Mouse (Mus musculus): ENCODE measurements at regions not wholly inside any gene's neighbourhood (a gene's known extent, or its start where the extent isn't known, plus 50 kb on each side); places are given as distances from the start of the nearest gene placed in this dataset.
A peak's percentile ranks its signal among the peaks of the same experiment; 100 is the strongest.

DNA sequence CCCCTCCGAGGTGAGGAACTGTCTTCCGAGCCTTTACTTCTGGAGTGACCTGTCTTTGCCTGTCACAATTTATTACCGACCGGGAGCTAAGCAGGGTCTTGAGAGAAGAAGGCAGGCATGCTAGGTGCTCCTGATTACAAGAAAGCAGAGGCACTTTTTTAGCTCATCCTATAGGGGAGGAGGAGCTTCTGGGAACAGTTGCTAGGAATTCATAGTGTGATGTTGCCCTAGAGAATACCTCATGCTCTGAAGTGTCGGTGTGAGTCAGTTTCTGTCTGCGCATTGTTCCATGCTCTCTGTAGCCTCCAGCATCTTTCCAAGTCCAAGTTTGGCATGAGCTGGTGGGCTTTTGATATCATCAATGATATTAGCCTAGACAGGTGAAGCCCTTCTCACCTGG is 178.0 kb upstream of the Ado start:
- Histone ChIP-seq H3K36me3 (ENCODE audit: control insufficient read depth, insufficient read depth, low read length) (no peaks in the 10 kb centered on the region), H3K27me3 (ENCODE audit: control insufficient read depth, insufficient read depth, low read length) (no peaks in the 10 kb centered on the region), H3K27ac (ENCODE audit: insufficient read depth, low read length) (no peak overlapping the region), H3K4me3 (ENCODE audit: extremely low read depth, insufficient read depth, insufficient read length) (no peak overlapping the region), H3K4me1 (ENCODE audit: control insufficient read depth, insufficient read depth, insufficient read length) (no peaks in the 10 kb centered on the region)
- WGBS = 93% methylated on average over 6 of the region's 6 CpGs
- no peak for DNase-seq (ENCODE audit: low read depth in 1 of 2, low spot score in 2 of 2)
- no peak for TF ChIP-seq POLR2A (IDR thresholded peaks at IDR 0.05; ENCODE audit: low read depth, low read length)
- TF ChIP-seq CTCF (IDR thresholded peaks at IDR 0.05; ENCODE audit: extremely low read depth, insufficient read depth, insufficient read length, insufficient replicate concordance) = no peak

DNA sequence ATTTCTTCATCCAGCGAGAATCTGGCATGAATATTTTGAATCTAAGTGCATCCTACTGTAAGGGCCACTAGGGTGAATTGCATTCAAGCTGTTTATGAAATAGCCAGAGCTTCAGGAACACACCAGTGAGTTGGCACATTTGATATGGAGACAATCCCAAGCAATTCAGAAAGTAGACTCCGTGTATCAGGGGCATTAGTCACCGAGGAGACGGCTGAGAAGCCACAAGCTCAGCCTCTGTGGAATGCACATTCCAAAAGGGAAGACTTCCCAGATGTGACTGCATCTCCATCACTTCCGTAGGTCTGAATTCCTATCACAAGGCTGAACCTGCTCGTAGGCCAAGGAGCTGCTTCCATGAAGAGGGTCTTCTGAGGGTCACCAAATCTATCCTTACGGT is 177.6 kb upstream of the Ado start:
- WGBS = 85% methylated on average over 7 of the region's 7 CpGs
- Histone ChIP-seq H3K36me3 (ENCODE audit: control insufficient read depth, insufficient read depth, low read length) (no peaks in the 10 kb centered on the region), H3K4me1 (ENCODE audit: control insufficient read depth, insufficient read depth, insufficient read length) (no peaks in the 10 kb centered on the region), H3K27me3 (ENCODE audit: control insufficient read depth, insufficient read depth, low read length) (no peaks in the 10 kb centered on the region), H3K27ac (ENCODE audit: insufficient read depth, low read length) (no peak overlapping the region), H3K4me3 (ENCODE audit: extremely low read depth, insufficient read depth, insufficient read length) (no peak overlapping the region)
- TF ChIP-seq CTCF (IDR thresholded peaks at IDR 0.05; ENCODE audit: extremely low read depth, insufficient read depth, insufficient read length, insufficient replicate concordance) (no peak), POLR2A (IDR thresholded peaks at IDR 0.05; ENCODE audit: low read depth, low read length) (no peak)
- DNase-seq (ENCODE audit: low read depth in 1 of 2, low spot score in 2 of 2) = no peak

DNA sequence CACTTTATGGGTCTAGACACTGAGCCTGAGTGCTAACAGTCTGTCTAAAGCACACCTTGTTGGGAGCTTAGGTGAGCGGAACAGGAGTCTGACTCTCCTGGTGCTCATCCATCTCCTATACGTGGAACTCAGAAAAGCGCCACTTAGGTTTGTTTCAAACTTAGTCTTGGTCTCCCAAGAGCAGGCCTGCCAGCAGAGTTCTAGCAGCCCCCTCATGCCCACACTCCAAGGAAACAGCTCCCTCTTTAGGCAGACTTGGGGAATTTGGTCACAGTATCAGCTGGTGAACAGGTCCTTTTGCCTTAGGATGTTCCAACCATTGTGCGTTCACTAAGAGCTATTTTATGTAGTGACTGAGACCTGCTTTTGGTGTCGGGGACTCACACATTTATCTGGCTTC is 173.0 kb upstream of the Ado start:
- Histone ChIP-seq H3K27me3 (ENCODE audit: control insufficient read depth, insufficient read depth, low read length) (no peaks in the 10 kb centered on the region), H3K27ac (ENCODE audit: insufficient read depth, low read length) (no peak overlapping the region), H3K4me1 (ENCODE audit: control insufficient read depth, insufficient read depth, insufficient read length) (no peaks in the 10 kb centered on the region), H3K4me3 (ENCODE audit: extremely low read depth, insufficient read depth, insufficient read length) (no peak overlapping the region), H3K36me3 (ENCODE audit: control insufficient read depth, insufficient read depth, low read length) (no peaks in the 10 kb centered on the region)
- 70% methylated on average over 5 of the region's 5 CpGs for WGBS
- peak in 1 of 2 experiments; percentile 24 for DNase-seq (ENCODE audit: low read depth in 1 of 2, low spot score in 2 of 2)
- peak; percentile 64; the same call in 1 of the 2 replicates for TF ChIP-seq CTCF (IDR thresholded peaks at IDR 0.05; ENCODE audit: extremely low read depth, insufficient read depth, insufficient read length, insufficient replicate concordance)
- no peak for TF ChIP-seq POLR2A (IDR thresholded peaks at IDR 0.05; ENCODE audit: low read depth, low read length)

DNA sequence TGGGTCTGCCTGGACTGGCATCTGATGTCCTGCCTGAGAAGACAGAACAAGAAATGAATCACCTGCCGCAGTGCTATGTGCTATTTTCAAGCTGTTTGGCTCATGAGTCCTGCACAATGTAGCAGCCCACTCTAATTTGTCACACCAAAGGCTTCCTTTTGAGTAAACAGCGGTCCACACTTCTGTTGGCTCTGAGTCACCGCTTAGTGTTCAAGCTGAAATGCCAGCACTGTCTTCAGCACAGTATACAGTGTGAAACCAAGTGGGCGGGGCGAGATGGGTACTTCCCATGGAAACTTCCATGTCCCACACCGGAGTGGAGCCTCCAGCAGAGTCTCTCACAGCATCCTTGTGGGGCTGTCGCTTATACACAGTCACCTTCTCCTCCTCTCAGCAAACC is 168.8 kb upstream of the Ado start:
- Histone ChIP-seq H3K27ac (ENCODE audit: insufficient read depth, low read length) (no peak overlapping the region), H3K36me3 (ENCODE audit: control insufficient read depth, insufficient read depth, low read length) (no peaks in the 10 kb centered on the region), H3K27me3 (ENCODE audit: control insufficient read depth, insufficient read depth, low read length) (no peaks in the 10 kb centered on the region), H3K4me3 (ENCODE audit: extremely low read depth, insufficient read depth, insufficient read length) (no peak overlapping the region), H3K4me1 (ENCODE audit: control insufficient read depth, insufficient read depth, insufficient read length) (no peaks in the 10 kb centered on the region)
- WGBS = 85% methylated on average over 7 of the region's 7 CpGs
- DNase-seq (ENCODE audit: low read depth in 1 of 2, low spot score in 2 of 2) = no peak
- TF ChIP-seq CTCF (IDR thresholded peaks at IDR 0.05; ENCODE audit: extremely low read depth, insufficient read depth, insufficient read length, insufficient replicate concordance) (no peak), POLR2A (IDR thresholded peaks at IDR 0.05; ENCODE audit: low read depth, low read length) (no peak)

DNA sequence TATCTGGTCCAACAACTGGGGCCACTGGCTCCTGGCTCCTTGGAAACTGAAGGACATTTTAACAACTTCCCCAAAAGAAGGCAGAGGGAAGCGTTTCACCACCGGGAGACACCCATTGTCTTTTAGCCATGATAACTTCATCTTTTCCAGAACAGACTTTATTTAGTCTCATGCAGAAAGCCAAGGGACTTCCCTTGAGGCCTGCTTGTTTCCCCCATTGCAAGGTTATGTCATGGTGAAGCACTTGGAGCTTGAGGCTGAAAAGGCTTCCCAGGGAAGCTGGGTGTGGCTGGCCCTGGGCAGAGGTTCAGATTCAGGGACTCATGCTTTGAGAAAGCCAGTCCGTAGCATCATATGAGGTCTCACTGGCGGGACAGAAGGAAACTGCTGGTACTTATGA is 166.3 kb upstream of the Ado start:
- Histone ChIP-seq H3K27ac (ENCODE audit: insufficient read depth, low read length) (no peak overlapping the region), H3K4me1 (ENCODE audit: control insufficient read depth, insufficient read depth, insufficient read length) (no peaks in the 10 kb centered on the region), H3K36me3 (ENCODE audit: control insufficient read depth, insufficient read depth, low read length) (no peaks in the 10 kb centered on the region), H3K4me3 (ENCODE audit: extremely low read depth, insufficient read depth, insufficient read length) (no peak overlapping the region), H3K27me3 (ENCODE audit: control insufficient read depth, insufficient read depth, low read length) (no peaks in the 10 kb centered on the region)
- TF ChIP-seq CTCF (IDR thresholded peaks at IDR 0.05; ENCODE audit: extremely low read depth, insufficient read depth, insufficient read length, insufficient replicate concordance) (no peak), POLR2A (IDR thresholded peaks at IDR 0.05; ENCODE audit: low read depth, low read length) (no peak)
- no peak for DNase-seq (ENCODE audit: low read depth in 1 of 2, low spot score in 2 of 2)
- WGBS = 70% methylated on average over 4 of the region's 4 CpGs

DNA sequence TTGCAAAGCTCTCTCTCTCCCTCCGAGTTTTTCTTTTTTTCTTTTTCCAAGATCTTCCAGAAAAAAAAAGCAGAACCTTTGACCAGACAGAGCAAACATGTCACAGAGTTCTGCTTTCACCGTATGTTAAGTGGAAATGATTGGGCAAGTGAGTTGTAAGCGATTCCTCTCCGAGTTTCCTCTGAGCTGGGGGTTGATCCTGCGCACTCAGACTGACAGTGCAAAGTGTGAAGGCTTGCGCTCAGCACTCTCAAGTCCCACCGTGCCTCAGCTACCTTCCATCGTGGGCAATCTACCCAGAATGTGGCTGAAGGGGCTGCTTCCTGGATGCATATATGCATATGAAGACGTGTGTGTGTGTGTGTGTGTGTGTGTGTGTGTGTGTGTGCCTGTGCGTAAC is 164.3 kb upstream of the Ado start:
- TF ChIP-seq CTCF (IDR thresholded peaks at IDR 0.05; ENCODE audit: extremely low read depth, insufficient read depth, insufficient read length, insufficient replicate concordance) (no peak), POLR2A (IDR thresholded peaks at IDR 0.05; ENCODE audit: low read depth, low read length) (no peak)
- 40% methylated on average over 10 of the region's 10 CpGs for WGBS
- Histone ChIP-seq H3K27ac (ENCODE audit: insufficient read depth, low read length) (no peak overlapping the region), H3K4me3 (ENCODE audit: extremely low read depth, insufficient read depth, insufficient read length) (no peak overlapping the region), H3K4me1 (ENCODE audit: control insufficient read depth, insufficient read depth, insufficient read length) (no peaks in the 10 kb centered on the region), H3K27me3 (ENCODE audit: control insufficient read depth, insufficient read depth, low read length) (no peaks in the 10 kb centered on the region), H3K36me3 (ENCODE audit: control insufficient read depth, insufficient read depth, low read length) (no peaks in the 10 kb centered on the region)
- no peak for DNase-seq (ENCODE audit: low read depth in 1 of 2, low spot score in 2 of 2)

DNA sequence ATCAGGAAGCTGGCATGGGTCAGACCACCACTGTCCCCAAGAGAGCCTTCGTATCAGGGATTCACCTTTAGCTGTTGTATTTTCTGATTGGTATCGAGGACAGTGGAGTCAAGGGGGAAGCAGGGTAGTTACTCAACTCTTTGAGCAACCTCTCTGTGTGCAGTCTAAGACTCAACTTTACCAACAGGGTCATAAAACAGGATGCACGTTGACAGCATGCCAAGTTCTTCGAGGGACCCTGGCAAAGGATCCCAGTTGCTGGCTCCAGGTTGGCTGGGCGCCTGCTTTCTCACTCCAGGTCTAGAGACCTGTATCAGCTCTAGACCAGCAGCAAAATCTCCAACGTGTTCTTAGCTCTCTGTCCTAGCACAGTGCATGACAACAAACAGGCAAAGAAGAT is 163.9 kb upstream of the Ado start:
- no peaks in the 10 kb centered on the region for H3K27me3 ChIP-seq (ENCODE audit: control insufficient read depth, insufficient read depth, low read length)
- H3K27ac ChIP-seq (ENCODE audit: insufficient read depth, low read length) = peak overlapping the region; percentile 26; the same call in 1 of the 2 replicates
- TF ChIP-seq CTCF (IDR thresholded peaks at IDR 0.05; ENCODE audit: extremely low read depth, insufficient read depth, insufficient read length, insufficient replicate concordance) = no peak
- no peak for TF ChIP-seq POLR2A (IDR thresholded peaks at IDR 0.05; ENCODE audit: low read depth, low read length)
- DNase-seq (ENCODE audit: low read depth in 1 of 2, low spot score in 2 of 2) = no peak
- H3K4me3 ChIP-seq (ENCODE audit: extremely low read depth, insufficient read depth, insufficient read length) = no peak overlapping the region
- H3K4me1 ChIP-seq (ENCODE audit: control insufficient read depth, insufficient read depth, insufficient read length) = no peaks in the 10 kb centered on the region
- 51% methylated on average over 6 of the region's 6 CpGs for WGBS
- no peaks in the 10 kb centered on the region for H3K36me3 ChIP-seq (ENCODE audit: control insufficient read depth, insufficient read depth, low read length)

Measured in spleen, adult 2 months (tissue).